9 mouse cellular contexts compared by ENCODE assay signal in the genomic region with DNA sequence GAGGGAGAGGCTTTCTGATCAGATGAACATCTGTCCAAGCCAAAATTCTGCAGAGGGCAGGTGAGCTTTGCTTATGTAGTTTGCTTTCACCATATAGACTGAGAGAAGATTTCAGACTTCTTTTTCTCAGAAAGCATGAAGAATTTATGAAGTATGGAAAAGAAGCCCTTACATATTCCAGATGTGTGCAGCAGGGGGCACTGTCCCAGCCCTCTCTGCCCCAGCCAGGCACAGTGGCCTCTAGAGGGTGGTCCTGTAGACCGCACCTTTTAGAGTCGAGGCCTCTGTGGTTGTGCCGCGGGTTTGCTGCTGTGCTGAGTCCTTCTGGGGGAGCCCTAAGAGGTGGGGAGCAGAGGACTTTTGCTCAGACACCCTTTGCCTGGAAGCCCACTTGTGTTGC. TPM values are rescaled to one million over a fixed set of nuclear protein-coding genes. Genes with fewer than 3 reads are reported as not detected.
DNase-seq lines count a peak whose midpoint lies in the region; ATAC-seq and TF ChIP-seq lines count a peak whose summit lies in the region.
"Had no signal": no experiment of that assay in that cellular context is flagged by ENCODE, and none has a peak within 500 bp of the region (broad histone marks: within the 10 kb centered on the region; RNA-seq: fewer than 3 reads in every experiment).

No protein-coding gene starts in this region.

- H3K9me3 ChIP-seq in liver, embryonic 12.5 days (replicated peaks), result no peaks in the 10 kb centered on the region
- H3K9me3 ChIP-seq: midbrain, embryonic 10.5 days had no signal

- H3K36me3 ChIP-seq in liver, adult 2 months (ENCODE audit: control insufficient read depth, insufficient read depth, low read length), result peaks cover 38% of the 10 kb centered on the region
- peaks cover 61% of the 10 kb centered on the region for H3K36me3 ChIP-seq in liver, embryonic 12.5 days
- H3K36me3 ChIP-seq in splenic B cell, adult 2 months (ENCODE audit: control insufficient read depth, insufficient read depth, low read length, poor library complexity, severe bottlenecking), result peaks cover 14% of the 10 kb centered on the region

- no peak overlapping the region for H3K4me2 ChIP-seq in liver, embryonic 12.5 days

- 71% methylated on average over 4 of the region's 4 CpGs for whole genome bisulfite sequencing in liver, adult 2 months
- WGBS in liver, embryonic 12.5 days (ENCODE audit: insufficient replicate concordance), result 33% methylated on average over 4 of the region's 4 CpGs

- no peak overlapping the region for H3K9ac ChIP-seq in liver, adult 2 months (ENCODE audit: low read depth, low read length)
- no peak overlapping the region for H3K9ac ChIP-seq in liver, embryonic 12.5 days

- intact Hi-C loops in left cerebral cortex, postnatal 4 days (cut with DNase I), result no loop called here

- DNase-seq in liver, adult 2 months (ENCODE audit: extremely low read depth, low read depth, low spot score), result no peak
- peak; percentile 44 for DNase-seq in ES-CJ7 (ENCODE audit: low read depth, low spot score)
- DNase-seq in splenic B cell, adult 2 months (ENCODE audit: low read depth, low spot score), result peak; percentile 54
- no peak for DNase-seq in left cerebral cortex, postnatal 4 days
- no peak for DNase-seq in embryo, embryonic 9.5 days (ENCODE audit: extremely low spot score)
- DNase-seq: heart, adult 18-20 months had no signal

- no peak for ATAC-seq in liver, embryonic 12.5 days
- ATAC-seq in common myeloid progenitor, adult 5-6 weeks (replicated peaks; ENCODE audit: low read depth, poor library complexity, severe bottlenecking), result peak; percentile 66

- H3K4me1 ChIP-seq in liver, adult 2 months (ENCODE audit: control insufficient read depth, insufficient read depth, low read length), result no peaks in the 10 kb centered on the region
- peaks cover 30% of the 10 kb centered on the region for H3K4me1 ChIP-seq in liver, embryonic 12.5 days
- H3K4me1 ChIP-seq: midbrain, embryonic 10.5 days had no signal

- H3K4me3 ChIP-seq in liver, adult 2 months (ENCODE audit: insufficient read depth, low read depth, low read length), result no peak overlapping the region
- no peak overlapping the region for H3K4me3 ChIP-seq in liver, embryonic 12.5 days
- H3K4me3 ChIP-seq: midbrain, embryonic 10.5 days had no signal

- no peak overlapping the region for H3K27ac ChIP-seq in liver, adult 2 months (replicated peaks; ENCODE audit: insufficient read depth, low read depth, low read length)
- no peak overlapping the region for H3K27ac ChIP-seq in liver, embryonic 12.5 days
- H3K27ac ChIP-seq: midbrain, embryonic 10.5 days had no signal

- H3K79me2 ChIP-seq in liver, adult 2 months (ENCODE audit: control insufficient read depth, insufficient read depth, low read length), result no peaks in the 10 kb centered on the region

- no peaks in the 10 kb centered on the region for H3K27me3 ChIP-seq in liver, adult 2 months (ENCODE audit: control insufficient read depth, insufficient read depth, low read length)
- no peaks in the 10 kb centered on the region for H3K27me3 ChIP-seq in liver, embryonic 12.5 days (replicated peaks)
- no peaks in the 10 kb centered on the region for H3K27me3 ChIP-seq in splenic B cell, adult 2 months (ENCODE audit: control insufficient read depth, insufficient read depth, low read length, poor library complexity, severe bottlenecking)

- TF ChIP-seq CTCF in liver, adult 2 months (IDR thresholded peaks at IDR 0.05; ENCODE audit: low read depth, low read length), result peak; percentile 70

- no peak for TF ChIP-seq POLR2A in liver, adult 2 months (IDR thresholded peaks at IDR 0.05; ENCODE audit: extremely low read depth, insufficient read depth, low read length)

RNA-seq across cellular contexts. Expression of a gene that starts 43.0 kb away (rescaled TPM):
- total RNA-seq in liver, adult 2 months (2014; rRNA removed), result 48.1 and 63.4 TPM in 2 replicates
- polyA plus RNA-seq in liver, adult 2 months (2012; rRNA removed), result 41.6 and 43.8 TPM in 2 replicates
- polyA plus RNA-seq in liver, embryonic 12.5 days (2016; fragmentation: Nextera tagmentation; extraction: Ambion mirVana), result 13.7 and 15.4 TPM in 2 replicates
- total RNA-seq in common myeloid progenitor, adult 5-6 weeks (2017), result 8.6 and 14.6 TPM in 2 replicates
- 100 to 1,000 TPM in 1 of 2 experiments, 10 to 100 TPM in 1; 96.4 to 110 TPM for total RNA-seq in left cerebral cortex, postnatal 4 days (2021)

RNA-seq across cellular contexts. Expression of a gene that starts 52.9 kb away (rescaled TPM):
- total RNA-seq in liver, adult 2 months (2014; rRNA removed), result 39.0 and 47.1 TPM in 2 replicates
- 20.6 and 22.5 TPM in 2 replicates for polyA plus RNA-seq in liver, adult 2 months (2012; rRNA removed)
- 353 and 360 TPM in 2 replicates for polyA plus RNA-seq in liver, embryonic 12.5 days (2016; fragmentation: Nextera tagmentation; extraction: Ambion mirVana)
- 619 and 635 TPM in 2 replicates for total RNA-seq in common myeloid progenitor, adult 5-6 weeks (2017)
- total RNA-seq in left cerebral cortex, postnatal 4 days (2021), result 10 to 100 TPM; 74.2 to 81.4 TPM

RNA-seq across cellular contexts. Expression of a gene that starts 58.4 kb away (rescaled TPM):
- total RNA-seq in liver, adult 2 months (2014; rRNA removed), result 14.8 and 23.0 TPM in 2 replicates
- polyA plus RNA-seq in liver, adult 2 months (2012; rRNA removed), result 35.2 and 76.3 TPM in 2 replicates
- 24.4 and 25.7 TPM in 2 replicates for polyA plus RNA-seq in liver, embryonic 12.5 days (2016; fragmentation: Nextera tagmentation; extraction: Ambion mirVana)
- total RNA-seq in common myeloid progenitor, adult 5-6 weeks (2017), result 33.5 and 41.2 TPM in 2 replicates
- total RNA-seq in left cerebral cortex, postnatal 4 days (2021), result 10 to 100 TPM; 23.5 to 23.9 TPM

Comparison
In these comparisons a context has a peak if more than half of its experiments do, and no peak if none do; other contexts are left out.
1. DNase-seq: peak in ES-CJ7 (single experiment) and splenic B cell, adult 2 months (single experiment); none in liver, adult 2 months (single experiment), left cerebral cortex, postnatal 4 days (single experiment) and embryo, embryonic 9.5 days (single experiment).